Mouse (Mus musculus): ENCODE data around the gene Mrps22. TPM values are rescaled to one million over a fixed set of nuclear protein-coding genes. Genes with fewer than 3 reads are reported as not detected.

The Mrps22 gene
- total RNA-seq (2021) = 10 to 100 TPM; 55.1 to 59.4 TPM
- long read RNA-seq, experiment 1, transcript Mrps22-201 (8 exons, 1,197 nt) = major isoform, 54 of 73 reads
- long read RNA-seq, experiment 1, partial matches to known transcripts = 18 of 73 reads
- long read RNA-seq, experiment 1, other reads (novel, unspliced or antisense) = 1 of 73 reads
- long read RNA-seq, experiment 2, transcript Mrps22-201 (8 exons, 1,197 nt) = major isoform, 35 of 71 reads
- long read RNA-seq, experiment 2, partial matches to known transcripts = 32 of 71 reads
- long read RNA-seq, experiment 2, other reads (novel, unspliced or antisense) = 4 of 71 reads

DNA sequence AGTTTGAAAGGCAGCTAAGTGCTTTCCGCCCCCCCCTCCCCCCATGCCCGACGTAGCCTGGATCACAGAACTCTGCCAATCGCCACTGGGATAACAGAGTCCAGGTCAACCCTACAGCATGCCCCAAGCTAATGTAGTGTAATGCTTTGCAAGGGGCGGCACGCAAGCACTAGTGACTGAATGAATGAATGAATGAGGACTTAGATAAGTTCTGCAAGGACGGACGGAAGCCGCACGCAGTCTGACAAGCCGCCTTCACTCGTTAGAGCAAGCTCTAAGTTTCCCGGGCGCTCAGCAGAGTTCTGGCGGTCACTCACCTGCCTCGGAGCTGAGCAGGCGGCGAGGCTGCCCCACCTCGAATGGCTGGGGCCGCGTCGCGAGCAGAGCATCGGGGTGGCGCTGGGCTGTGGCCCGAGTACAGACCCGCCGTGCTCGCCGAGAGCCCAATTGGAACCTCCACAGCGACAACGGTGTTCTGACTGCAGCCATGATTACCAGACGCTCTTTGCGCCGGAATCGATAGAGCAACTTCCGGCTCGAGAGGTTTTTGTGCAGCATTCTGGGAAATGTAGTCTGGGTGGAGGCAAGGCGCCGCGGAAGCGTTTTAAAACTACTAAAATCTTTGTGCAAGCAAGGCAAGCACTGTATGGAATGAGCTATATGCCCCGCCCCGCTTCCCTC lies at the start of gene Mrps22:
Gene Mrps22 (minus strand): TSS at position 505 of the 681 bp plus-strand sequence.
- peak; percentile 86 for DNase-seq

DNA sequence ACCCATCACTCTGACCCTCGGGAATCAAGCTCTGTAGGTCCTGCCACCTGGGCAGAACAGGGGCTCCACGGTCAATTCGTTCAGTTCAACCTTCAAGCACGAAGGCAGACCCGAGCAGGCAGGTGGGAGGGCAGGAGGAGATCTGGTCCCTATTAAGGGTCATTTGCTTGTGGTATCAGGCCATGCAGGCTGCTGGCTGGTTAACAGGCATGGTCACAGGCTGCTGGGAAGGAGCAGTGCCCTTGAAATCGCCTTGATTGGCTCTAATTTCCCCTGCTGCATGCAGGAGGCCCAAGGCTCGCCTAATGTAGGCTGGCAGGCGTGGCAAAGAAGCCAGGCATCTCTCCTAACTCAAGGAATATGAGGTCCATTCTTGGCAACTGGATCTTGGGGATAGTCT lies 49.1 kb upstream of the Mrps22 start:
- no peak for DNase-seq

DNA sequence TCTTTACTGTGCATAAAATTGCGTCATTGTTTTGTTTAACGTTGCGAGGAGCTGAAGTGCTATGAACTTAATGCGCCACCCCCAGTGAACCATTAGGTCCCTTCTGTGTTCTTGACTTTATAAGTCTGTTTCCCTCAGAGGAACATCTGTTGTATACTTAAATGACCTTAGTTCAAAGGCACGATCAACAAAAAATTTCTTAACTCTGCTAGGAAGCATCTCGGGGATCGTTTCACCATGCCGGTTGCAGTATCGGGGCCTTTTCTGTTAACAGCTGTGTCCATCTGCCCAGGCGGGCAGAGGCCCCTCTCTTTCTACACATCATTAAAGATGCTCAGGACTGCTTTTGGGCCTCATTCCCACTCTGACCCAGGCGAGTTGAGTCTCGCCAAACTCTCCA lies 46.0 kb upstream of the Mrps22 start:
- DNase-seq = no peak

DNA sequence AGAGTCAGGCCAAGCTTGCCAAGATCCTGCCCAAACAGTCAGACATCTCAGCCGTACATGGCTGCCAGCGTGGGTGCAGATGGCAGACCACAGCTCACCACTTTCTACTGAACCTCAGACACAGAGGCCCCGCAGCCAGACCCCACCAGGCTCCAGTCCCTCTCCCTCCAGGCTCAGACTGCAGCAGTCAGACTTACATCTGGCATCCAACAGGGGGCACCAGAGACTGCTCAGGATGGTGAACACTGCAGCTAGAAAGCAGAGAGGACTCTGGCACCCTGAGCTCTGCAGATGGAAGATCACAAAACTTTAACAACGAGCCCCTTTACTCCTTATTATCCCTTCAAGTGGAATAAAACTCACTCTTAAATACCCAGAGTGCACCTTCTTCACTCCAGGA lies 44.3 kb upstream of the Mrps22 start:
- peak; percentile 84 for DNase-seq

DNA sequence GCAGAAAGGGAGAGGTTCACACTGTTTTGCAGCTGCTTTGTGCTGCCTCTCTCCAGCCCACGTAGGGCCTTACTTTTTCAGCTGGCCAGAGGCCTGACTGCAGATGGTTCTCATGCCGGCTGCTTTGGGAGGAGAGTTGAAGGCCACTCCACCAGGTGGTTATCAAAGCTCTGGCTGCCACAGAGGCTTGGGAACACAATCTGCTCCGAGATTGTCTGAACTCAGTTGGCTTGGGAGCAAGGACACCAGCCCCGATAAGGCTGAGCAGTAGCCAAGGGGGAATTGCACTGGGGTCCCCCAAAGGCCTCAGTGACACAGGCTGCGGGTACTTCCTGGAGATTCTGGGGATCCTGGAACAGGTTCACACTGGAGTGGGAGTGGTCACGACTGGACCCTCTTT lies 40.7 kb upstream of the Mrps22 start:
- no peak for DNase-seq

DNA sequence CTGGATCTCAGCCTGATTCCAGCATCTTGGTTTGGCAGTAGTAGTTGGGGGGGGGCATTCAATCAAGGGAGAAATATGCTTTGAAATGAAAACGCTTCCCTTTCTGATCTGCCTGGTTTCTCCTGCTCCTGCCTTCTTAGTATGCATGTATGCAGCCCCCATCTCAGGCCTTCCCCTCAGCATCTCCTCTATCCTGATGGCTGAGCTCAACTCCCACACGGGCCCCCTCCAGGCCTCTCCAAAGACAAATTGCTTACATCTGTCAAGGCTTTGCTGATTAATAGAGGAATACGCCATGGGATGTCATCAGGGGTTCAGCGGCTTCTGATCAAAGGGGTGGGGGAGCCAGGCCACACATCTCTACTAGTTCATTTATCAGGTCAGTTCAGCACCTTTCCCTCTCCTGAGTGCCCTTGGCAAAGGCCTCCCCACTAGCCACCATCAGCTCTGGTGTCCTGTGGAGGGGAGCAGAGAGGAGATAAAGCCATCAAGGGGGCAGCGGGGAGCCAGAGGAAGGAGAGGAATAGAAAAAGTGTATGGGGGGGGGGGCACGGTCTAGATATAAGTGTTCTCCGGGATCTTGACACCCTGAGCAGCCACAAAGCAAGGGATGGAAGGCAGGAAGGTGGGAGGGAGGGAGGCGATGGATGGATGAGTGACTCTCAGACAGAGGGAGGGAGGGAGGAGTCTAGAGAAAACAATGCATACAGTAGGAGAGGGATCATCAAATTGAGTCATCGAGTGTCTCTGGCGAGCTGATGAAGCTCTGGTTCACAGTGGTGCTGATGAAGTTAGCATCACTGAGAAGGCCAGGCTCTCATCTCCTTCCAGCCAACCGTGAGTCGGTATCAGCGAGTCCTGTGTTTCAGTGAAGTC lies 32.1 kb upstream of the Mrps22 start:
- DNase-seq = no peak

DNA sequence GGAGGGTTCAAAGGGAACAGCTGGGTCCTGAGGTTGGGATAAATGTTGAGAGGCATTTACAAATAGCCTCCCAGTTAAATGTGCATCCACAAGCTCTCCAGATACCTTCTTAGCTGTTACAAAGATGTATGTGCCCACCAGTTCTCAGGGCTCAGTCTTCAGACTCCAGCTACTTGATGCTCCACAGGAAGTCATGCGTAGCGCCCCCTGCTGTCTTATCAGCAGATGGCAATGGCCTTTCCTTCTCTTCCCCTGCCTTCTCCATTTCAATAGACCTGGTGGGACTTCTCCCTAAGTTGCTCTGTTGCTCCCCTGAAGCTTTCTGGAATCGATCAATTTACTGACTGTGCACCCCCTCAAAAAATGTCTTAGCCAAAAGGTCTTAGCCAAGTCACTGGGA lies 27.0 kb upstream of the Mrps22 start:
- no peak for DNase-seq

DNA sequence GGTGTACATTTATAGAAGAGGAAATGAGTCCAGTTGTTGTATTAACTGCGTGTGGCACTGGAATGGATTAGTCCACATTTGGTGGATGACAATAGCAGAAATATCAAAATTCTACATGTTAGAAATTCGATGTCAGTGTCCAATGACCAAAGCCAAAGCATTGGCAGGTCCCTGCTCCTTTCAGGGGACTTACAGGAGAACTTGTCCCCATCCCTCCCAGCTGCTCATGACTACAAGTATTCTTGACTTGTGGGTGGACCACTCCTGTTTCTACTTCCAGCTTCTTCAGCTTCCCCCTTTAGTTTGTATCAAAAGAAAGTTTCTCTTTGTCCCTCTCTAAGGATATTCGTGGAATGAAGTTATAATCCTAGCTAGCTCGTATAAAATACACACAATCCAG lies 3.4 kb upstream of the Mrps22 start:
- DNase-seq = no peak

DNA sequence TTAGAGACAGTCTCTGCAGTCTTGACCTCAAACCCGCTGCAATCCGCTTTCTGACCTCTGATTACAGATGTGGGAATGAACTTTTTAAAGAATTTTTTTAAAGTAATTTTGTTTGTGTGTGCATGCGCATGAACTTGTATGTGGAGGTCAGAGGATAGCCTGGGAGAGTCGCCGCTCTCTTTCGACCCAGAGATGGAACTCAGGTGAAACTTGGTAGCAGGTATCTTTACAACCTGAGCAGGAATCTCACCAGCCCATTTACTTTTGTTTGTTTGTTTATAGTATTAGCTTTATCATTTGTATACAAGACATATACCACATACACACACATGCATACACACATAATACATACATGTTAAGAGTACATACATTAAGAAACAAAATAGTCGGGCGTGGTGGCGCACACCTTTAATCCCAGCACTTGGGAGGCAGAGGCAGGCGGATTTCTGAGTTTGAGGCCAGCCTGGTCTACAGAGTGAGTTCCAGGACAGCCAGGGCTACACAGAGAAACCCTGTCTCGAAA lies 438 bp upstream of the Mrps22 start:
- no peak for DNase-seq

DNA sequence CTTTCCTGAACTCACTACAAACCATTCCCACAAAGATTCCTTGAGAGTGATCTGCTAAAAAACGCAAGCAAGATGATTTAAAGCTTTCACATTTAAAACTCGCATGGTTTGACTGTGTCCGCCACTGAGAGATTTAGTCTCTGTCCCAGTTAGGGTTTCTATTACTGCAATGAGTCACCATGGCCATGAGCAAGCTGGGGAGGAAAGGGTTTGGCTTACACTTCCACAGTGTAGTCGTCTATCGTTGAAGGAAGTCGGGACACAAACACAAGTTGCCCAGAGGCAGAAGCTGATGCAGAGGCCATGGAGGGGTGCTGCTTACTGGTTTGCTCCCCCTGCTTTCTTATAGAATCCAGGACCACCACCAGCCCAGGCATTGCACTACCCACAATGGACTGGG lies 1.4 kb downstream of the Mrps22 start:
- DNase-seq = peak; percentile 18

DNA sequence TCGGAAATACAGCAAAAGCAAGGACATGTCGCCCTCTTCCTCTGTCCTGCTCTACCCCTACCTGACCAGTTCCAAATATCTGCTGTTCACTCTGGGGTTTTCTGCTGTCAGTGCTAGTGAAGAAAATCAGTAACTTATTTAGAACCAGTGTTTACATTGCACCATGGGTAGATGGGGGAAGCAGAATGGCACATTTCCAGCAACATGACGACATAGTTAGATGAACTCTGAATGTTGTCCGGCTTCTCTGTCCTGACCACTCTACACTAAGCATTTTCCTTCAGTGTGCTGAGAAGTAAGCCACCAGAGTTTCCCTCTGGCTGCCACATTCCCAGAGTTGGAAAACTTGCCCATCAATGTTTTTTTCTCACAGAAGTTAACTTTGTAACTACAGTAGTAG lies 17.6 kb downstream of the Mrps22 start:
- peak; percentile 10 for DNase-seq

DNA sequence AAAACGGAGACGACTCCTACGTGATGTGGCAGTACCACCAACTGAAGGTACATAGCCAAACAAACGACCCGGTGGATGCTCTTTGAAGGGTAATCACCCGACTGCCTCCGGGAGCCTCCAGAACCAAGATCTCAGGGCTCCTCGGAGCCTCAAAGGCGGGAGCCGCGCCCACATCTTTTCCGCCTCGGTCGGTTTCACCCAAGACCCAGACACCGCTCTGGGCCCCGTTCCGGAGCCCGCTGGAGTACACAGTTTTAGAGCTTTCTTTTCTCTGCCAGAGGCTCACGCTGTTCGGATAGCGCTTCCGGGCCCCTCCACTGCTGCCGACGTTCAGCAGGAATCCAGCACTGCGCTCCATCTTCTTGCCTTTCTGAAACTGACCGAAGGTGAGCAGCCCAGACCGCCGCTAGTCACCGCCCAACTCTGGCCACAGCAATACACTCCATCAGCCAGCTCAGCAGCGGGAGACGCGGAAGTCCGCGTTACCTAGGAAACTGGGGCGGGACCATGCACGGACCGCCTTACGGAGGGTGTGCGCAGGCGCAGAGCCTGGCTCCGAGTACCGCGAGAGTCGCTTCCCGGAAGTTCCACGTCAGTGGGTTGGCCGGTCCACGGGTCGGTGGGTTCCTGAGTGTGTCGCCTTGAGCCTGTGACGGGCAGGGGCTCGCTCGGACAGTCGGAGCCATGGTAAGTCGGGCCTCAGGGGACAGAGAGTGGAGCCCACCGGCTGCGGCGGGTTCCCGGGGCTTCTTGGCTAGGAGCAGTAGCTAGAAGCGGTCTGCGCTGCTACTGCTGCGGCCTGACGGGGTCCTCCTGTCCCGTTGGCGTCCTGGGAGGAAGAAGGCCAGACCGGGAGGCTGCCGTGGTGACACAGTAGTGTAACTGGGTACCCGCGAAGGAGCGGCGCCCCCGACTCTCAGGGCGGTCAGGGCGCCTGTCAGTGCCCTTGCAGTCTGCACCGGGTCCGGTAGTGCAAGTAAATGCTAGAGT lies 38.0 kb downstream of the Mrps22 start, which contains the start of gene Copb2:
Gene Copb2 (plus strand): TSS at position 585 of the 990 bp plus-strand sequence.
- DNase-seq = peak; percentile 99

DNA sequence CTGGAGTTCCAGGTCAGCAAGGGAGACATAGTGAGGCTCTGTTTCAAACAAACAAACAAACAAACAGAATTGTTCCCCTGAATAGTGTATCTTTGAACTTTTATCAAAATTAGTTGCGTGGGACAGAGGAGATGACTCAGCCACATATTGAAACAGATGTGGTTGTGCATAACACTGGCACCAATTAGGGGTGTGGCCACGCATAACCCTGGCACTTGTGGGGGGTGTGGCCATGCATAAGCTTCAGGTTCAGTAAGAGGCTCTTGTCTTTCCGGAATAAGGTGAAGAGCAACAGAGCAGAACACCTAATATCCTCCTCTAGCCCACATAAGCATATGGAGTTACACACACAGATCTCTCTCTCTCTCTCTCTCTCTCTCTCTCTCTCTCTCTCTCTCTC lies 57.4 kb downstream of the Mrps22 start:
- DNase-seq = no peak

Other genes with a start within 250 kb of the Mrps22 start
- gene Rbp1, start 178.7 kb downstream of the Mrps22 start, total RNA-seq (2021) = 10 to 100 TPM; 13.2 to 20.9 TPM
- gene Rbp2, start 115.5 kb downstream of the Mrps22 start, total RNA-seq (2021) = 1 to 10 TPM in 1 of 2 experiments, under 1 TPM in 1; 0.48 to 1.4 TPM
- 100 to 1,000 TPM; 111 to 114 TPM for gene Copb2, start 37.9 kb downstream of the Mrps22 start, total RNA-seq (2021)
- not detected for gene Prr23a1, start 240.8 kb upstream of the Mrps22 start, total RNA-seq (2021)